Mouse (Mus musculus): ENCODE results near the gene Lpp.

The Lpp gene

DNA sequence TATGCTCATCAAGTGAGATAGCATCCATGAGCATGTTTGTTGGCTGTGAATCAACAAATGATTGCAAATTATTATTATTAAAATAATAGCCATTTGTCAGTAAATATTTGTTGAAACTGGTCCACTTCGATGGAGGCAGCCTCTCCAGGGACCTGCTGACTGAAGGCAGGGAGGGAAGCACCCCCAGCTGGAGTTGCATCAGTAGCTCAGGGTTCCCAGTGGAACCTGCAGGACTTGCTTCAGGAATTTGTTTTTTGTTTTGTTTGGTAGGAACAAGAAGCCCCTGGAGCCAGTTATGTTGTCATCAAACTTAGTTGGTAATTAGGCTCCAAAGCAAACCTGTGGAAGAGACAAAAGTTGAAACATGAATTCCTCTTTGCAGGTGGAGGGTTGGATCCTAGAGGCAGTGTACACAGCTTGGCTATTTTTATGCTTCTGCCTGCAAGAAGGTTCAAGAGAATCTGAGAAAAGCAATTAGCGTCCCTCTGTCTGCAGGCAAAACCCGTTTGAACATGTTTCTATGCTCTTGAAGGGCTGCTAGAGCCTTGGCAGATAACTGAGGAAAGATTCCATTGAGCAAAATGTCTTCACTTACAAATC, 554.9 kb downstream of the Lpp start:
- no peak for DNase-seq

- no peak for DNase-seq
These were observed 556.0 kb downstream of the Lpp start for GRCm38 (mm10) chr16:24949265-24949664.

DNA sequence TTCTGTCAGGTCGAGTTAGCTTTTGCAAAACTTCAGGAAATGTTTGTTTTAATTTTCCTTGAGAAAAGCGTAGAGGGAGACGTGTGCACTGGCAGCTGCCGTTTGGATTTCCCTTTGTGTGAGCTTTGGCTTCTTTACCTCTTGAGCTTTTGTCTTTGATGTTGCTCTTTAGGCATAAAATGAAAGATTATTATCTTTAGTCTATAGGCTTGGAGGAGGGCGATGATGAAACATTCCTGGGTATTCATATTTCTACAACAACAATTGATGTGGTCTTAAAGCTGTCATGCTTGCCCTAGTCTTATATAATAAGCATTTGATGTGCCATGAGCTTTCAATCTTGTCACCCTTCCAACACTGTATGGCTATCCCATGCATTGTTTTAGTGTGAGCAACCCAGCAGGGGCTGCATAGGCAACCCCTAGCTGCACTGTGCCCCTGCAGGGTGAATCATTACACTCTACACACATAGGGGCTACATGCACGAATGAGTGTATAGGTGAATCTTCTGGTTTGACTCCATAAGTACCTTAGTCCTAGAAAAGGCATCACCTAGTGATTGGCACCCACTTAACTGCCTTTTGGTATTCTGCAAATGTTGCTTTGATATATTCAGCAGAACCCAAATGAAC, 556.9 kb downstream of the Lpp start:
- no peak for DNase-seq

DNA sequence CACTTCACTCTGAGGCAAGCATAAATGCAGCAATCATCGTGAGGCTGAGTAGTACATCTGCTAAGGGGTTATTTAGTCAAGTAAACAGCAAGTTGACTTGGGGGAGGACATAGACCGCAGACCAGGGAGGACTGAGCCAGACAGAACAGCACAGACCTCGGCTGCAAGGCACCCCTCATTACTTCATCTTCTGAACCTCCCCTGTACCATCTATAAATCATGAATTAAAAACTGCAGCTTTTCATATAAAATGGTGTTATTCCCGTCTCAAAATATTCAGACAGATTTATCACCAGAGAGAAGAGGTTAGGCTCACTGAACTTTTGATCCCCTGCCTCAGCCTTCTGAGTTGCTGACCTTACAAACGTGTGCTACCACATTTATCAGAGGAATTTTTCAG, 558.6 kb downstream of the Lpp start:
- DNase-seq = no peak

DNA sequence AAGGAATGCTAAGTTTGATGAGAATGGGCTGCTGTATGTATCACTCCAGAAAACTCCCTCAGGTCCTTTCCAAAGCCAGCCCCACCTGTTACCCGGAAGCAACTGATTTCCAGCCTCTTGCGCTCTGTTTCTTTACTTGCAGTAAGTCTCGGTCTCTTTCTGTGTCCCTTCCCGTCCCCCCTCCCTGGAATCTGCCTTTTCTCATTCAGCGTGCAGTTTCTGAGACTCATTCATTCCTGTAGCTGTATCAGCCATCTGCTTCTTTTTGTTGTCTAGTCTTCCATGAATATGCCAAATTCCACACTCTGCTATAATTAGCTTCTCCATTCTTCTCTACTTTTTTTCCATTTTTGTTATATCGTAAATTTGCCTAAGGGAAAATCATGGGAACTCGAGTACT, 561.7 kb downstream of the Lpp start:
- DNase-seq = no peak

GRCm38 (mm10) chr16:24958661-24959060, 565.4 kb downstream of the Lpp start:
- DNase-seq = no peak

GRCm38 (mm10) chr16:24960901-24961806, 567.8 kb downstream of the Lpp start:
- DNase-seq = no peak

- DNase-seq = no peak
These were observed 571.0 kb downstream of the Lpp start for GRCm38 (mm10) chr16:24964311-24964710.

DNA sequence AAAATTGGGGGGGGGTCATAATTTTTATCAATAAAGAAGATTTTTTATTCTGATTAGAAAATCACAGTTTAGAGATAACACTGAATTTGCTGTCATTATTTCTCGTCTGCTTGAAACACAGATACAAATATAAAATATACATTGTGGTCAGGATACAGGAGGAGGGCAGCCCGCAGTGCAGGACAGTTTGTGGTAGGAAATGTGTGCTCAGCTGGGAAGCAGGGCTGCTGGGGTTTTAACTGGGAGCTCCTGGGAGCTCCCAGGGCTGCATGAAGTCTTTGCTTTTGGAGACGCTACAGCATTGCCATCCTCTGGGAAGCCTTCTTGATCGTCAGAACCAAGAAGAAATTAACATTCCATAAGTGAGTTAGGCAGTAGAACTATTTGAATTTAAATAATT, 571.8 kb downstream of the Lpp start:
- DNase-seq = no peak

GRCm38 (mm10) chr16:24966460-24966859, 573.2 kb downstream of the Lpp start:
- DNase-seq = no peak

GRCm38 (mm10) chr16:24973009-24973631, 579.8 kb downstream of the Lpp start:
- DNase-seq = no peak

DNA sequence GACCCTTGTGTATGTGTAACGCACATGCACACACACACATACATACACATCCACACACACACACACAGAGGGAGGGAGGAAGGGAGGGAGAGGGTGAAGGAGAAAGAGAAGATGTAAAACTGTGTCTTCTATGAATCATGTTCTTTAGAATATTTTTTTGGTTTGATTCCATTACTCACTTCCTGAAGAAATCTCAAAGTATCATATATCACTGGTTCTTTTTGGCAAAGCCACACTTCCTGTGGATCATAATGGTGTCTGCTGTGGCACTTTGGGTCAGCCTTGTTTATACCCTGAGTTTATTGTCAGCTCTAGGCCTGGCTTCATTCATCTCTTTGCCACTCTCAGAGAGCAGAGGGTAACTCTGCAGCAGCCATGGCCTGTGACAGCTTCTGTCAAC, 584.5 kb downstream of the Lpp start:
- no peak for DNase-seq

DNA sequence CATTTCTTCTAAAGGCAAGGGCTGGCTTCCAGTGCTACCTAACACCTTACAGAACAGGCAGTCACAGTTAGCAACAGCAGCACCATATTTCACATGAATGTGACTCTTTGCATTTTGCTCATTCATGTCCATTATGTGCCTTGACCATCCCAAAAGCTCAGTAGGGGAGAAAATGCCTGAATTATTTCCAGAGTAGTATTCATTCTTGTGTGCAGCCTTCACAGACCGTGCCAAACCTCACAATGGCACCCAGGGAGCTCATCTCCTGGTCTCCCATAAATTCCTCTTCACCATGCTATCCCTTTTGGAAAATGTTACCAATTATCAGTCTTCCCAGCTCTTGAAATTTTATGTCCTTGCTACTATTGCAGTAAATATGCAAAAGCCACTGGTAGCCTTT, 584.9 kb downstream of the Lpp start:
- DNase-seq = no peak

DNA sequence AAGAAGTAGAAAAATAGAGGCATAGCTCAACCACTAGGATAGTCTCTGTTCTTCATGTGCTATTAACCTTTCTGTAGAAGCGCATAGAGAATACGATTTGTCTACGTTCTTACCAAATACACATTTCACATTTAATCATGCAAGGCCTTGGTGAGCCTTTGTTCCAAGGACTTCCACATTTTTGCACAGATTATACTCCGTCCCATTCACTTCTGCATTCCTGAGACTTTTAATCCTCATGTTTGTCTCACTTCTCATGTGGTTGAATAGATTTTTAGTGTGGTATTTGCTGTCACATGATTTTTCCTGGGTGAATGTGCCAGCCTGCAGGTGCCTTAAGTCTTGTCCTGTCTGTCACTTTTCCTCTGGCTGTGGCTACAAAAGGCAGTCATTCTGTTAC, 586.1 kb downstream of the Lpp start:
- no peak for DNase-seq

GRCm38 (mm10) chr16:24982828-24983227, 589.5 kb downstream of the Lpp start:
- DNase-seq = no peak

DNA sequence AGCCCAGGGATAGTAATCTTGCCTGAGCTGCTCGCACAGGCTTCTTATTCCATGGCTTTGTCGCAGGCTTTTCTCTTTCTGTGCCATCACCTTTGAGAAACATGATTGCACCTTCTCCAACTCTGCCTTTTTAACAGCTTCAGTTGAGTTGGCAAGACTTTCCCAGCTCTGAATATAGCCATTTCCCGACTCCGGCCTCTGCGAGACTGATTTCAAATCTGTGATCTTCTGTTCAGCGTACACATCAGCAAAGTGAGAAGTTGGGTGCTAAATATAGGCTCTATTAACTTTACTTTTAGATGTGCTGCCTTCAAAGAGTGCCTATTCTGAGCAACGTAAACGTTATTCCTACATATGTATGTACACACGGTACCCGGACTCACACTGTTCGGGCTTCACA, 597.0 kb downstream of the Lpp start:
- DNase-seq = no peak

DNA sequence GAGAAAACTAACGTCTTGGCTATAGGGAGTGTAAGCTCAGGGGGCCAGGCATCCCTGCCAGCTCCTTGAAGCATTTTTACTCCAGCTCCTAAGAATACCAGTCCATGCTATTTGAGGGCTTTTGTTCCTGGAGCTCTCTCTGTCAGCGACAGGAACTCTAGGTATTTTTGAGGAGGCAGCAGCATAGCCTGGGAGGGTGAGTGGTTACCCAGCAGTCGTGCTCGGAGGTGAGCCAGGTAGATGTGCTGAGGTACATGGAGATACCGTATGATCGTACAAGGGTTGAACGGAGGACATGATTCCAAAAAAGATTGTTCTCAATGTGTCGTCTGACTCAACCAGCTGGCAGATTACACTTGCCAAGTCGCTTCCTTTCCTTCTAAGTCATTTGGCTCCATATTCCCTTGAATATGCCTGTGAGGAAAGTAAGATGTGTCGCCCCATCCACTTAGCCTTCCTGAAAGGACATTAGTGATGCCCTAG, 597.8 kb downstream of the Lpp start:
- DNase-seq = no peak

GRCm38 (mm10) chr16:24991995-24992394, 598.7 kb downstream of the Lpp start:
- no peak for DNase-seq

- DNase-seq = no peak
These were observed 599.2 kb downstream of the Lpp start for GRCm38 (mm10) chr16:24992494-24992893.

GRCm38 (mm10) chr16:25010980-25011877, 617.9 kb downstream of the Lpp start:
- DNase-seq = no peak

GRCm38 (mm10) chr16:25012938-25013337, 619.6 kb downstream of the Lpp start:
- no peak for DNase-seq

- peak; percentile 54 for DNase-seq
These were observed 623.0 kb downstream of the Lpp start for GRCm38 (mm10) chr16:25016261-25016836.

All from kidney, adult 18-20 months (tissue).